Mouse (Mus musculus): ENCODE data around the gene Etv2.

Etv2 gene

GRCm38 (mm10) chr7:30587842-30588667 is 47.6 kb downstream of the Etv2 start:
- peak; percentile 55 for DNase-seq

- no peak for DNase-seq
Observed at GRCm38 (mm10) chr7:30586455-30587020, 49.1 kb downstream of the Etv2 start.

- DNase-seq: no peak
Observed at GRCm38 (mm10) chr7:30585170-30585569, 50.5 kb downstream of the Etv2 start.

GRCm38 (mm10) chr7:30584339-30584738 is 51.3 kb downstream of the Etv2 start:
- no peak for DNase-seq

Measured in right cerebral cortex, postnatal 4 days (tissue).